Mouse (Mus musculus) lung, embryonic 15.5 days (tissue): ENCODE data around the gene Asic2. TPM values are rescaled to one million over a fixed set of nuclear protein-coding genes. Genes with fewer than 3 reads are reported as not detected.

Experiments used
- ATAC-seq: fragments of 200-750 bp; cut with Nextera tagmentation; 2 replicates; pipeline ENCODE4 v1.8.0; 2017; ENCODE audit warnings: moderate number of reproducible peaks, borderline replicate concordance; ENCODE audit not compliant: low FRiP score, low TSS enrichment; ENCODE audit errors: extremely low read depth
- H3K27ac ChIP-seq: fragments of 300-500 bp; sonication (generic); 2 replicates; pipeline ENCODE4 v1.5.1; 2015; ENCODE audit warnings: moderate library complexity, mild to moderate bottlenecking, inconsistent platforms
- H3K27me3 ChIP-seq: fragments of 300-500 bp; sonication (generic); 2 replicates; pipeline ENCODE4 v1.6.1; 2015; ENCODE audit warnings: inconsistent platforms
- H3K36me3 ChIP-seq: fragments of 300-500 bp; sonication (generic); 2 replicates; pipeline ENCODE4 v1.6.1; 2015; ENCODE audit warnings: inconsistent platforms
- H3K4me1 ChIP-seq: fragments of 300-500 bp; sonication (generic); 2 replicates; pipeline ENCODE4 v1.6.1; 2015; ENCODE audit warnings: inconsistent platforms
- H3K4me2 ChIP-seq: fragments of 300-500 bp; sonication (generic); 2 replicates; pipeline ENCODE4 v1.6.1; 2015; ENCODE audit warnings: inconsistent platforms, mild to moderate bottlenecking, moderate library complexity
- H3K4me3 ChIP-seq: fragments of 300-500 bp; sonication (generic); 2 replicates; pipeline ENCODE4 v1.5.1; 2015; ENCODE audit warnings: mild to moderate bottlenecking, inconsistent platforms
- H3K9ac ChIP-seq: fragments of 300-500 bp; sonication (generic); 2 replicates; pipeline ENCODE4 v1.6.1; 2015; ENCODE audit warnings: inconsistent platforms
- H3K9me3 ChIP-seq: fragments of 300-500 bp; sonication (generic); 2 replicates; pipeline ENCODE4 v1.6.1; 2016; ENCODE audit warnings: inconsistent platforms
- WGBS: fragments of 180-500 bp; shearing (Covaris S2); methylation state at CpG from one replicate; pipeline ENCODE4 v1.1.7; 2015; 5-methylcytosine and 5-hydroxymethylcytosine counted together
- polyA plus RNA-seq: library from polyadenylated mRNA; unstranded; fragments of >200 nt; fragmentation: Nextera tagmentation; extraction: Ambion mirVana; gene quantifications from 2 replicates; pipeline ENCODE4 v1.2.1, GENCODE M21; 2015

Asic2 gene
- polyA plus RNA-seq = 0.33 and 0.37 TPM in 2 replicates

- H3K27me3 ChIP-seq = peaks cover 41% of the 10 kb centered on the region
- H3K27ac ChIP-seq = no peak within 1 kb of the TSS
- H3K4me1 ChIP-seq = no peaks in the 10 kb centered on the region
- H3K4me3 ChIP-seq = no peak within 1 kb of the TSS
- H3K4me2 ChIP-seq = peak within 1 kb of the TSS; percentile 7
- H3K9ac ChIP-seq = no peak within 1 kb of the TSS
- H3K36me3 ChIP-seq = no peaks in the 10 kb centered on the region
- no peaks in the 10 kb centered on the region for H3K9me3 ChIP-seq
- ATAC-seq = no peak
- 3% methylated on average over 29 of the region's 29 CpGs for WGBS
These were observed at the start of gene Asic2 for GRCm38 (mm10) chr11:81968401-81968881. TSS of gene Asic2 (minus strand) at chr11:81968457.

- WGBS = 74% methylated on average over 3 of the region's 3 CpGs
- ATAC-seq = no peak
- Histone ChIP-seq H3K4me1 (no peaks in the 10 kb centered on the region), H3K27me3 (no peaks in the 10 kb centered on the region), H3K4me2 (no peak overlapping the region), H3K36me3 (no peaks in the 10 kb centered on the region), H3K4me3 (no peak overlapping the region), H3K27ac (no peak overlapping the region), H3K9ac (no peak overlapping the region), H3K9me3 (no peaks in the 10 kb centered on the region)
These were observed 48.0 kb upstream of the Asic2 start for GRCm38 (mm10) chr11:82016181-82016780.

GRCm38 (mm10) chr11:82015066-82015465 is 46.8 kb upstream of the Asic2 start:
- no peak overlapping the region for H3K4me3 ChIP-seq
- ATAC-seq = no peak
- H3K27ac ChIP-seq = no peak overlapping the region
- WGBS = 36% methylated on average over 2 of the region's 2 CpGs
- H3K9ac ChIP-seq = no peak overlapping the region
- H3K9me3 ChIP-seq = no peaks in the 10 kb centered on the region
- H3K4me2 ChIP-seq = no peak overlapping the region
- no peaks in the 10 kb centered on the region for H3K27me3 ChIP-seq
- H3K36me3 ChIP-seq = no peaks in the 10 kb centered on the region
- H3K4me1 ChIP-seq = no peaks in the 10 kb centered on the region

DNA sequence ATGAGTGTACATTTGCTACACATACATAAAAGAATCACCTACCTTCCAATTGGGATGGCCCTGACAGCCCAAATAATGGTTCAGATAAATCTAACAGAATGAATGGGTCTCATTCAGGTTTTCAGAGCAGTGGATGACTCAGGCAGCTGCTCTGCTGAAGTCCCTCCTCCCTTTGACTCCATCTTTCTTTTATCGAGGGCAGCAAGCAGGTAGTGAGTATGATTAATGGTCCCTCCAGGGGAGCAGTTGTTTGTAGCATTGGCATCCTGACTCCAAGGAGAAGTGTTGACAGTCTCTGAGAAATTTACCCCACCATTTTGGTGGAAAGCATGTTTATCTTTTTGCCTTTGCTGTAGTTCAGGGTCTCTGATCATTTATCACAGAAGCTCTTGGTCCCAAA is 45.5 kb upstream of the Asic2 start:
- Histone ChIP-seq H3K9me3 (no peaks in the 10 kb centered on the region), H3K4me3 (no peak overlapping the region), H3K27me3 (no peaks in the 10 kb centered on the region), H3K27ac (no peak overlapping the region), H3K4me2 (no peak overlapping the region), H3K4me1 (no peaks in the 10 kb centered on the region), H3K36me3 (no peaks in the 10 kb centered on the region), H3K9ac (no peak overlapping the region)
- ATAC-seq = 0 out of 2 replicates have a peak, but pooled peaks have one; percentile 10
- WGBS = 12% methylated on average over 1 of the region's 1 CpGs

DNA sequence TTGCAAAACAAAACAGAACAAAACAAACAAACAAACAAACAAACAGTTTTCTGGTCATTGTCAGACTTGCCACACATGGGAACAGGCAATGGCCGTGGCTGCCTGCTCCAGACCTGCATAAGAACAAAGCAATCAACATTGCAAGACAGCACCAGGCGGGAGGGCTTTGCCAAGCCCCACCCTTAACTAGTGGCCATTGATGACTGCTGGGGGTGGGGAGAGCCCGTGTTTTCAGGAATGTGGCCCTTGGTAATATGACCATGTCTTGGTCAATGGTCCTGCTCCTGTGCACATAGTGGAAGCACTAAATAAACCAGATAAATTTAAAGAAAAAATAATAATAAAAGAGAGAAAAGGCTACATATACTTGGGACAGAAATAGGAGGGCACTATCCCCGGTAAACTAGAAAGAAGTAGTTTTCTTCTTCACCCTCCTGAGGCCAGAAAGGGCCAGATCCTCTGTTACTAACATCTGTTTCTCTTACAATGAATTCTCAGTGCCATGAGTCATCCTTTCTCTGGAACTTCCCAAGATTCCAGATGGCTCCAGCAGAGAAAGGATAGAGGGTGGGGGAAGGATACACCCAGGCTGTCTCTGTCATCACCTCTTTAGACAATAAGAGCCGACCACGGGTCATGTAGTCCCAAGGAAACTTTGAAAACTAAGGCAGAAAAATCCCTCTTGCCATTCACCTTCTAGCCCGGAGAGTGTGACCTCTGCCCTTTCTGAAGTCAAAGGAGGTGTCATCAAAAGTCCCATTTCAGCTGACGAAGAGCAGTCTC is 43.3 kb upstream of the Asic2 start:
- peaks cover 12% of the 10 kb centered on the region for H3K4me1 ChIP-seq
- no peaks in the 10 kb centered on the region for H3K36me3 ChIP-seq
- H3K4me3 ChIP-seq = no peak overlapping the region
- no peak for ATAC-seq
- no peak overlapping the region for H3K9ac ChIP-seq
- no peaks in the 10 kb centered on the region for H3K9me3 ChIP-seq
- no peak overlapping the region for H3K4me2 ChIP-seq
- 54% methylated on average over 8 of the region's 8 CpGs for WGBS
- H3K27me3 ChIP-seq = no peaks in the 10 kb centered on the region
- H3K27ac ChIP-seq = no peak overlapping the region

DNA sequence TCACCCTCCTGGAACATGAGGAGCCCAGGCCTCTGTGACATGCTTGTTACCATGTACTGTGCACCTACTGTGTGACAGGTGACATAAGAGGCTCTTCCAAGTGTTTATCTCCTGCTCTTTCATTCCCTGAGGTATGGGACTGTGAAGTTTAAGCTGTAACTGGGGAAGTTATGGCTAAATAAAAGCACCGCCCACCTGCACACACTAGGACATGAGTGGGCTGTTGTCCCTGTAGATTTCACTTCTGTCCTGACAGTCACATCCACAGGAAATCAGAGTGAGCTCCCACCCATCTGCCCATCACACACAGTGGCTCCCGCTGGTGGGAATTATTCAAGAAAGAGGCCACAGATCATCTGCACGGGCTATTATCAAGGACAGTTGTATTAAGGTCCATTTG is 41.9 kb upstream of the Asic2 start:
- Histone ChIP-seq H3K27ac (no peak overlapping the region), H3K9ac (no peak overlapping the region), H3K4me3 (no peak overlapping the region), H3K36me3 (no peaks in the 10 kb centered on the region), H3K9me3 (no peaks in the 10 kb centered on the region), H3K27me3 (no peaks in the 10 kb centered on the region), H3K4me1 (peaks cover 14% of the 10 kb centered on the region), H3K4me2 (no peak overlapping the region)
- ATAC-seq = no peak
- WGBS = 94% methylated on average over 3 of the region's 3 CpGs

- peak; percentile 84 for ATAC-seq
- H3K9me3 ChIP-seq = no peaks in the 10 kb centered on the region
- H3K36me3 ChIP-seq = no peaks in the 10 kb centered on the region
- H3K4me1 ChIP-seq = peaks cover 14% of the 10 kb centered on the region
- H3K4me3 ChIP-seq = no peak overlapping the region
- peak overlapping the region; percentile 9; the same call in 1 of the 2 replicates for H3K4me2 ChIP-seq
- no peaks in the 10 kb centered on the region for H3K27me3 ChIP-seq
- no peak overlapping the region for H3K9ac ChIP-seq
- H3K27ac ChIP-seq = peak overlapping the region; percentile 75
- WGBS = 29% methylated on average over 12 of the region's 12 CpGs
These were observed 38.7 kb upstream of the Asic2 start for GRCm38 (mm10) chr11:82006796-82007423.

DNA sequence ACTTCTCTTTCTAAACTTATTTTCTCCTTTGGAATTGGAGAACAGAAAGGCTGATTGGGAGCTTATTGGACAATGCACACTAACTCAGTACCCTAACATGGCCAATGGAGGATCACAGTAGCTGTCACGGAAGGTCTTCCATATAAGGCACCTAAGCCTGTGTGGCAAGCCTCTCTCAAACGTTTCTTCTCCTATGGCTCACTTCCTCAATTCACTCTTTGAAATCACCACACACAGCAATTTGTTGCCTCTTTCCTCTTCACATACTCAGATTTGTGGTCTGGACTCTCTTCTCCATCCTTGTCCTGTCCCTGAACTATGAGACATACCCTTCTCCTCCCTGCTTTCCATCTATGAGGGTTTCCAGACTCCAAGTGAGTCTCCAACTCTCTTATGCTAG is 36.6 kb upstream of the Asic2 start:
- no peak overlapping the region for H3K27ac ChIP-seq
- H3K27me3 ChIP-seq = no peaks in the 10 kb centered on the region
- no peak overlapping the region for H3K4me3 ChIP-seq
- no peaks in the 10 kb centered on the region for H3K36me3 ChIP-seq
- no peak for ATAC-seq
- no peak overlapping the region for H3K4me2 ChIP-seq
- no peak overlapping the region for H3K9ac ChIP-seq
- WGBS = 52% methylated on average over 2 of the region's 2 CpGs
- no peaks in the 10 kb centered on the region for H3K9me3 ChIP-seq
- H3K4me1 ChIP-seq = peaks cover 14% of the 10 kb centered on the region

DNA sequence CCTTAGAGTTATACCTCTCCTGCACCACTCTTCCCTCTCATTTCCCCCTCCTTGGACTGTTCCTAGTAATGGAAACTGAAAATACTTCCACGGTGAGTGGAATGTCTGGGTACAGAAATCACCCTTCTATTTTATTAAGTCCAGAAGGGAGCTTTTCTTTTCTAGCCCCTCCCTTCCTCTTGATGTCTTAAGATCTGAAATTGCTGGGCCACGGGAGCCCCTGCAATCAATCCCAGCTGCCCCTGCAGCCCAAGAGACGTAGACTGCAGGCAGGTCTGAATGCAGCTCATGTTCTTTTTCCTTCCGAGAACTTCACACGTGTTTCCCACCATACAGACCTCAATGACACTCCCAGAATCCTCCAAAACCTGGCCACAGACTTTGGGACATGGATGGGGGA is 32.3 kb upstream of the Asic2 start:
- Histone ChIP-seq H3K36me3 (no peaks in the 10 kb centered on the region), H3K4me1 (no peaks in the 10 kb centered on the region), H3K27me3 (no peaks in the 10 kb centered on the region), H3K4me2 (no peak overlapping the region), H3K9ac (no peak overlapping the region), H3K9me3 (no peaks in the 10 kb centered on the region), H3K27ac (no peak overlapping the region), H3K4me3 (no peak overlapping the region)
- no peak for ATAC-seq
- WGBS = 60% methylated on average over 5 of the region's 5 CpGs

GRCm38 (mm10) chr11:81999469-81999868 is 31.2 kb upstream of the Asic2 start:
- Histone ChIP-seq H3K27me3 (no peaks in the 10 kb centered on the region), H3K9me3 (no peaks in the 10 kb centered on the region), H3K4me1 (no peaks in the 10 kb centered on the region), H3K4me2 (no peak overlapping the region), H3K4me3 (no peak overlapping the region), H3K27ac (no peak overlapping the region), H3K36me3 (no peaks in the 10 kb centered on the region), H3K9ac (no peak overlapping the region)
- no peak for ATAC-seq
- 68% methylated on average over 4 of the region's 4 CpGs for WGBS

GRCm38 (mm10) chr11:81998646-81999045 is 30.4 kb upstream of the Asic2 start:
- H3K36me3 ChIP-seq = no peaks in the 10 kb centered on the region
- WGBS = 92% methylated on average over 3 of the region's 3 CpGs
- H3K4me2 ChIP-seq = no peak overlapping the region
- ATAC-seq = no peak
- H3K9me3 ChIP-seq = no peaks in the 10 kb centered on the region
- no peak overlapping the region for H3K9ac ChIP-seq
- H3K4me1 ChIP-seq = no peaks in the 10 kb centered on the region
- no peaks in the 10 kb centered on the region for H3K27me3 ChIP-seq
- H3K4me3 ChIP-seq = no peak overlapping the region
- no peak overlapping the region for H3K27ac ChIP-seq

- WGBS = 86% methylated on average over 5 of the region's 5 CpGs
- no peak overlapping the region for H3K4me2 ChIP-seq
- no peak overlapping the region for H3K4me3 ChIP-seq
- no peak for ATAC-seq
- no peak overlapping the region for H3K27ac ChIP-seq
- H3K9ac ChIP-seq = no peak overlapping the region
- no peaks in the 10 kb centered on the region for H3K4me1 ChIP-seq
- no peaks in the 10 kb centered on the region for H3K36me3 ChIP-seq
- no peaks in the 10 kb centered on the region for H3K27me3 ChIP-seq
- H3K9me3 ChIP-seq = no peaks in the 10 kb centered on the region
These were observed 28.8 kb upstream of the Asic2 start for GRCm38 (mm10) chr11:81997085-81997484.
